Mouse (Mus musculus) embryonic fibroblast, embryonic 13.5 days (primary cell): ENCODE measurements at regions not wholly inside any gene's neighbourhood (a gene's known extent, or its start where the extent isn't known, plus 50 kb on each side); places are given as distances from the start of the nearest gene placed in this dataset.

Experiments used
- H3K27ac ChIP-seq: 2 replicates; pipeline ENCODE4 v1.5.1; 2012; ENCODE audit warnings: low read length, control low read depth, inconsistent platforms; ENCODE audit not compliant: insufficient read depth
- H3K4me1 ChIP-seq: 2 replicates; pipeline ENCODE4 v1.6.1; 2011; ENCODE audit warnings: low read length; ENCODE audit not compliant: control insufficient read depth, insufficient read depth
- H3K4me3 ChIP-seq: 2 replicates; pipeline ENCODE4 v1.5.1; 2011; ENCODE audit warnings: mild to moderate bottlenecking, control low read depth, low read length; ENCODE audit not compliant: insufficient read depth
- CTCF ChIP-seq: IDR thresholded peaks from 2 replicates; pipeline ENCODE4 v1.5.1; 2011; ENCODE audit warnings: mild to moderate bottlenecking, control low read depth, low read length, moderate library complexity, borderline replicate concordance; ENCODE audit not compliant: insufficient read depth
- POLR2A ChIP-seq: IDR thresholded peaks from 2 replicates; pipeline ENCODE4 v1.6.1; 2011; ENCODE audit warnings: low read depth, mild to moderate bottlenecking, control low read depth, low read length, moderate library complexity

DNA sequence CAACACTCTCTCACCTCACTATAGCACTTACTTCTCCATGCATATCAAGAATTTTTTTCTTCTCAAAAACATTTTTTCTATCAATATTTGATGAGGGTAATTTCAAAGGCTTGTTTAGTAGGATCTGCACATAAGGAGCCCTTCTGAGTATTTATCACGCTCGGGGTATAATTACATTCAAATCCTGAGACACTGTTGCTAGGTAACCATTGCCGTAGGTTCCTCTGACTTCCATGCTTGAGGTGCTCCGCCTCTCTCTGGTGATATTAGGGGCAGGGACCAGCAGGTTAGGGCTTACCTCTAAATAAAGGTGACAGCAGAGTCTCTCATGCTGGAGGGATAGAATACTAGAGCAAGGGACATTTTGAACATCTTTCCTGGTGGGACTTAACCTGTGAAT lies 54.4 kb upstream of the 9630041A04Rik start:
- TF ChIP-seq POLR2A = no peak
- no peak for TF ChIP-seq CTCF
- Histone ChIP-seq H3K4me3 (no peak overlapping the region), H3K27ac (no peak overlapping the region), H3K4me1 (no peaks in the 10 kb centered on the region)

GRCm38 (mm10) chr9:101796718-101797117 lies 64.9 kb upstream of the 9630041A04Rik start:
- Histone ChIP-seq H3K4me3 (no peak overlapping the region), H3K4me1 (no peaks in the 10 kb centered on the region), H3K27ac (no peak overlapping the region)
- TF ChIP-seq CTCF (no peak), POLR2A (no peak)

- H3K27ac ChIP-seq = no peak overlapping the region
- H3K4me1 ChIP-seq = no peaks in the 10 kb centered on the region
- H3K4me3 ChIP-seq = no peak overlapping the region
- no peak for TF ChIP-seq CTCF
- no peak for TF ChIP-seq POLR2A
Measured at GRCm38 (mm10) chr9:101796063-101796462, 65.6 kb upstream of the 9630041A04Rik start.

GRCm38 (mm10) chr9:101795436-101795835 lies 66.2 kb upstream of the 9630041A04Rik start:
- Histone ChIP-seq H3K4me3 (no peak overlapping the region), H3K4me1 (no peaks in the 10 kb centered on the region), H3K27ac (no peak overlapping the region)
- TF ChIP-seq CTCF (no peak), POLR2A (no peak)

DNA sequence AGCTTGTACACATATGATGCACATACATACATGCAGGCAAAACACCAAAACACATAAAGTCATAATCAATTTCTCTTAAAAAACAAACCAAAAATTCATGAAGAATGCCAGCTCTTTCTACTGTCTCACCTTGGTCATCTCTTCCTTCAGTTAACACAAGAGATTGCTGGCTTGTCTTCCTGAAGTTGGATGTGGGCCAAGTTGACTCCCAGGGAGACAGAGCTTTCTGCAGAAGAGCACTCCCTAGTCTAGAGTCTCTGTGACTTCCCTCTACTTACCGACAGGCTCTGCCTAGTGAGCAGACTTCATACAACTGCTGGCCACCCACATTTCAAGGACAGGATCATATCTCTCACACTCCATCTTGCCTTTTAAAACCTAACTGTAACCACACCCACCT lies 70.7 kb upstream of the 9630041A04Rik start:
- H3K4me1 ChIP-seq = no peaks in the 10 kb centered on the region
- TF ChIP-seq POLR2A (no peak), CTCF (no peak)
- H3K27ac ChIP-seq = no peak overlapping the region

DNA sequence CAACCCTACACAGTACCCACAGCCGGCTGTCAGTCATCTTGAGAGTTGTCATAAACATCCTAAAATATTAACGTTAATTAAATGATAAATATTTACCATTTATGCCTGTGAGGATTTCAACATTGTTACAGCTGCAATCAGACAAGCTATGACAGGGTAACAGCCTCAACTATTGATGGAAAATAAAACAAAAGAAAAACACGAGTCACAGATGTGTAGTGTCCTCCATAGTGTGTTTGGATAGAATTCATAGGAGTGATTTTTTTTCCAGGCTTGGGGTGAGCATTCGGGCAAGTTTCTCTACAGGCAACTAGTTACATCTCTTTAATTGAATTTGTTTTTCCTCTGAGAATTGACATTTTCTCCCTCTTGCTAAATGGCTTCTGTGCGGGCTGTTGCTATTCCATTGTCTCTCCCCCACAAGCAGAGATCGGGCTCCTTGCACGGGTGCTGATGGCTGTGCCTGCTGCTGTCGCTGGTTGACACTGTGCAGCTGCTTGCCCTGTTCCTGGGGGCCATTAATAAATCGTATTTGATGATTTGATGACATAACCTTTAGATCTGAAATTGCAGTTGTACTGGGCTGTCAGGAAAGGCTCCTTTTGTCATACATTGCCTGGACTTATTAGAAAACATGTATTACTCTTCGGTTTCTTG lies 120.6 kb upstream of the 9630041A04Rik start:
- no peak for TF ChIP-seq CTCF
- TF ChIP-seq POLR2A = no peak
- H3K4me1 ChIP-seq = no peaks in the 10 kb centered on the region
- no peak overlapping the region for H3K27ac ChIP-seq
- H3K4me3 ChIP-seq = no peak overlapping the region

More for the DNA sequence above, 70.7 kb upstream of the 9630041A04Rik start:
- no peak overlapping the region for H3K4me3 ChIP-seq

GRCm38 (mm10) chr9:101739322-101739721 lies 122.3 kb upstream of the 9630041A04Rik start:
- no peak overlapping the region for H3K4me3 ChIP-seq
- TF ChIP-seq CTCF (no peak), POLR2A (no peak)
- no peaks in the 10 kb centered on the region for H3K4me1 ChIP-seq
- H3K27ac ChIP-seq = no peak overlapping the region

DNA sequence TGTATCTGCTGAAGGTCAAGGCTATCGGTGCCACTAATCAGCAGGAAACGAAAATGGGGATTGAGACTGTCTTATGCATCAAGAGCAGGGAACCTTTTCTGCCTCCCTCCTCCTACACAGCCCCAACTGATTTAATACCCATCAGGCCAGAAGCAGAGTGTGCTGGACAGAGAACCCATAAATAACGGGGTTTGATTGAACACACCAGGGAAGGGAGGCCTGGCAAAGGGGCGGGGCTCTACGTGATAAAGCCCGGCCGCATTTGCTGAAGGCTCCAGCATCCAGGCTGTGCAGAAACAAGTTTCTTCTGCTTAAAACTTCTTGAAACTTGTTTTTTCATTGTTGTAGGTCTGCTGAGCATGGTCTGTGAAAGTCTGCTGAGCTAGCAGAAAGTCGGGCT lies 127.4 kb upstream of the 9630041A04Rik start:
- Histone ChIP-seq H3K4me3 (no peak overlapping the region), H3K27ac (no peak overlapping the region), H3K4me1 (no peaks in the 10 kb centered on the region)
- TF ChIP-seq POLR2A = no peak
- TF ChIP-seq CTCF = no peak

GRCm38 (mm10) chr9:101733611-101734225 lies 127.9 kb upstream of the 9630041A04Rik start:
- Histone ChIP-seq H3K4me3 (no peak overlapping the region), H3K4me1 (no peaks in the 10 kb centered on the region), H3K27ac (no peak overlapping the region)
- TF ChIP-seq POLR2A (no peak), CTCF (no peak)

GRCm38 (mm10) chr9:101730136-101730535 lies 131.5 kb upstream of the 9630041A04Rik start:
- H3K4me1 ChIP-seq = no peaks in the 10 kb centered on the region
- no peak overlapping the region for H3K27ac ChIP-seq
- no peak overlapping the region for H3K4me3 ChIP-seq
- TF ChIP-seq CTCF = no peak
- no peak for TF ChIP-seq POLR2A

GRCm38 (mm10) chr9:101717911-101718310 lies 143.7 kb upstream of the 9630041A04Rik start:
- Histone ChIP-seq H3K4me1 (no peaks in the 10 kb centered on the region), H3K4me3 (no peak overlapping the region), H3K27ac (no peak overlapping the region)
- TF ChIP-seq CTCF = no peak
